Mouse (Mus musculus) lung, adult 2 months (tissue): ENCODE data around the gene Bmpr1a.

Experiments used
- CTCF ChIP-seq: fragments of 200-500 bp; IDR thresholded peaks from 2 replicates; pipeline ENCODE4 v1.5.1; 2011; ENCODE audit warnings: mild to moderate bottlenecking, low read length, control low read depth; ENCODE audit not compliant: insufficient read depth
- POLR2A ChIP-seq: fragments of 200-500 bp; IDR thresholded peaks from 2 replicates; pipeline ENCODE4 v1.6.1; 2011; ENCODE audit warnings: low read depth, mild to moderate bottlenecking, control low read depth, low read length, borderline replicate concordance; ENCODE audit errors: extremely low read depth

DNA sequence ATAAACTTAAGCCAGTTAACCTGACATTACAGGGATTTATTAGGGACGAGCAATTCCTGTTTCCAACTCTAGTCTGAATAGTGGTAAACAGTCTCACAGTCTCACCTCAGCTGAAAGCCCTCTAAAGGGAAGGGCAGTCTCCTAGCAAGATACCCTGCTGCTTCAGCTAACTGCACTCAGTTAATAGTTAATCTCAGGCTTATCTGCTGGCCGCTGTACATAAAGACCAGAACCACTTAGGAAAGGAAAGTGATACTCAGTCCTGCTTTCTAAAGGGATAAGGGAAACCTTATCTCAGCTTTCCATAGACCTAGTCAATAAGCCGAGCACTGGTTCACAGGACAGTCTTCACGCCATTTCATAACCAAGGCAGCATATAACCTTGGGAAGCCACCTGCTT, 32.7 kb upstream of the Bmpr1a start:
- no peak for TF ChIP-seq POLR2A
- TF ChIP-seq CTCF: no peak
